In the genomic region with DNA sequence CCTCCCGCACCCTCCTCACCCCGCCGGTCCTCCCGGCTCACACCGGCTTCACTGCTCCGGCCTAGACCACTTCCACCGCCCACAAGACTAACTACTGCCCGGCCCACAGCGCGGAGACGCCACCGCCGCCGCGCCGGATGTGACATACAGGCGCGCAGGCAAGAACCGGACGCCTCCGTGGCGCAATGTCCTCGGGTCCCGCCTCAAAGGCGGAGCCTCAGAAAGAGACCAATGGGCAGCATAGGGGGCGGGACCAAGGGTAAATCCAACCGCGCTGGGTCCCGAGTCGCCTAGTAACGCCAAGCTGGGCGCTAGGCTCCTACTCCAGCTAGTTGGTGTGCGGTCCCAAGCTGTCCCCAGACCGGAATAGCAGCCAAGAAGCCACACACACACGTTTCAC, we compare ENCODE assay signal across 8 mouse cellular contexts. TPM values are rescaled to one million over a fixed set of nuclear protein-coding genes. Genes with fewer than 3 reads are reported as not detected.
DNase-seq lines count a peak whose midpoint lies in the region; ATAC-seq and TF ChIP-seq lines count a peak whose summit lies in the region.

A gene (minus strand): TSS at position 148 of the 400 bp plus-strand sequence.

- peak within 1 kb of the TSS; percentile 97 for H3K4me2 ChIP-seq in forebrain, embryonic 13.5 days
- H3K4me2 ChIP-seq in liver, postnatal 0 days (ENCODE audit: low read depth, low read length): peak within 1 kb of the TSS; percentile 98
- H3K4me2 ChIP-seq in neural tube, embryonic 14.5 days (ENCODE audit: low read depth, low read length): peak within 1 kb of the TSS; percentile 96

- no peaks in the 10 kb centered on the region for H3K36me3 ChIP-seq in ES-Bruce4 (ENCODE audit: control insufficient read depth, insufficient read depth, low read length, poor library complexity, severe bottlenecking)
- H3K36me3 ChIP-seq in forebrain, embryonic 13.5 days (ENCODE audit: poor library complexity, severe bottlenecking): peaks cover 22% of the 10 kb centered on the region
- H3K36me3 ChIP-seq in liver, postnatal 0 days (replicated peaks; ENCODE audit: insufficient read depth, low read length): peaks cover 9% of the 10 kb centered on the region; the same call in 1 of the 2 replicates
- no peaks in the 10 kb centered on the region; the same call in 1 of the 2 replicates for H3K36me3 ChIP-seq in neural tube, embryonic 14.5 days (ENCODE audit: control insufficient read depth, insufficient read depth, low read length)

- WGBS in forebrain, embryonic 13.5 days: under 1% methylated on average over 35 of the region's 35 CpGs
- WGBS in large intestine, adult 2 months: under 1% methylated on average over 35 of the region's 35 CpGs
- 5% methylated on average over 29 of the region's 35 CpGs for WGBS in liver, postnatal 0 days (ENCODE audit: insufficient replicate concordance)
- WGBS in neural tube, embryonic 14.5 days: 1% methylated on average over 33 of the region's 35 CpGs

- TF ChIP-seq POLR2A in ES-Bruce4 (IDR thresholded peaks at IDR 0.05; ENCODE audit: insufficient read depth, low read length): peak; percentile 85

- H3K27me3 ChIP-seq in ES-Bruce4 (ENCODE audit: control insufficient read depth, insufficient read depth, low read length, poor library complexity, severe bottlenecking): no peaks in the 10 kb centered on the region
- 0 out of 2 replicates have a peak, but pooled peaks cover 5% of the 10 kb centered on the region for H3K27me3 ChIP-seq in forebrain, embryonic 13.5 days
- no peaks in the 10 kb centered on the region for H3K27me3 ChIP-seq in liver, postnatal 0 days (ENCODE audit: insufficient read depth, low read length)
- H3K27me3 ChIP-seq in neural tube, embryonic 14.5 days (ENCODE audit: control insufficient read depth, insufficient read depth, low read length): no peaks in the 10 kb centered on the region

- TF ChIP-seq EP300 in ES-Bruce4 (IDR thresholded peaks at IDR 0.05; ENCODE audit: insufficient read depth, low read depth, low read length): no peak
- no peak for TF ChIP-seq EP300 in liver, postnatal 0 days (IDR thresholded peaks at IDR 0.05; ENCODE audit: low read depth)

- peak within 1 kb of the TSS; percentile 73 for H3K4me3 ChIP-seq in ES-Bruce4 (ENCODE audit: low read depth, low read length)
- H3K4me3 ChIP-seq in forebrain, embryonic 13.5 days: peak within 1 kb of the TSS; percentile 67
- peak within 1 kb of the TSS; percentile 61 for H3K4me3 ChIP-seq in liver, postnatal 0 days (ENCODE audit: low read depth, low read length)
- H3K4me3 ChIP-seq in neural tube, embryonic 14.5 days (ENCODE audit: low read depth, low read length): peak within 1 kb of the TSS; percentile 64

- no peaks in the 10 kb centered on the region for H3K9me3 ChIP-seq in ES-Bruce4 (replicated peaks; ENCODE audit: control insufficient read depth, insufficient read depth, low read length, poor library complexity, severe bottlenecking)
- H3K9me3 ChIP-seq in forebrain, embryonic 13.5 days (replicated peaks): no peaks in the 10 kb centered on the region
- no peaks in the 10 kb centered on the region for H3K9me3 ChIP-seq in liver, postnatal 0 days (ENCODE audit: low read length)
- no peaks in the 10 kb centered on the region for H3K9me3 ChIP-seq in neural tube, embryonic 14.5 days (ENCODE audit: control insufficient read depth, low read length)

- H3K4me1 ChIP-seq in ES-Bruce4 (ENCODE audit: control insufficient read depth, insufficient read depth, low read length): peaks cover 2% of the 10 kb centered on the region
- peaks cover 51% of the 10 kb centered on the region for H3K4me1 ChIP-seq in forebrain, embryonic 13.5 days
- H3K4me1 ChIP-seq in liver, postnatal 0 days (ENCODE audit: insufficient read depth): peaks cover 31% of the 10 kb centered on the region
- H3K4me1 ChIP-seq in neural tube, embryonic 14.5 days (ENCODE audit: control insufficient read depth, insufficient read depth, low read length): peaks cover 42% of the 10 kb centered on the region

- peak; percentile 98 for DNase-seq in heart, postnatal 10 days
- peak; percentile 98 for DNase-seq in large intestine, adult 2 months (ENCODE audit: low read depth, low spot score)
- DNase-seq in liver, postnatal 0 days: peak; percentile 97
- DNase-seq in testis, postnatal 10 days (ENCODE audit: low spot score): peak; percentile 96

- ATAC-seq in cerebellum, adult (ENCODE audit: insufficient number of reproducible peaks, low FRiP score, low TSS enrichment): peak; percentile 97
- ATAC-seq in forebrain, embryonic 13.5 days: peak; percentile 99
- peak; percentile 96 for ATAC-seq in liver, postnatal 0 days
- ATAC-seq in neural tube, embryonic 14.5 days (ENCODE audit: low read depth): peak; percentile 98

- H3K27ac ChIP-seq in ES-Bruce4 (ENCODE audit: insufficient read depth, low read length): no peak within 1 kb of the TSS
- H3K27ac ChIP-seq in forebrain, embryonic 13.5 days: peak within 1 kb of the TSS; percentile 60; the same call in 1 of the 2 replicates
- H3K27ac ChIP-seq in liver, postnatal 0 days (ENCODE audit: low read depth): peak within 1 kb of the TSS; percentile 87
- 0 out of 2 replicates have a peak within 1 kb of the TSS, but pooled peaks have one; percentile 23 for H3K27ac ChIP-seq in neural tube, embryonic 14.5 days (ENCODE audit: low read depth, low read length)

- H3K9ac ChIP-seq in ES-Bruce4 (ENCODE audit: low read depth, poor library complexity, severe bottlenecking): peak within 1 kb of the TSS; percentile 63
- peak within 1 kb of the TSS; percentile 72 for H3K9ac ChIP-seq in forebrain, embryonic 13.5 days
- peak within 1 kb of the TSS; percentile 75 for H3K9ac ChIP-seq in liver, postnatal 0 days (replicated peaks)
- peak within 1 kb of the TSS; percentile 65 for H3K9ac ChIP-seq in neural tube, embryonic 14.5 days (replicated peaks; ENCODE audit: low read depth, low read length)

- no peak for TF ChIP-seq CTCF in ES-Bruce4 (IDR thresholded peaks at IDR 0.05; ENCODE audit: low read depth, low read length)
- no peak for TF ChIP-seq CTCF in liver, postnatal 0 days (IDR thresholded peaks at IDR 0.05; ENCODE audit: low read depth)

- intact Hi-C loops in heart, postnatal 10 days (cut with DNase I): loop anchor here (2.0 kb wide), 1 partner anchor 17 kb away; no protein-coding TSS in a partner anchor

RNA-seq across cellular contexts. Expression of the gene that starts here (rescaled TPM):
- 13.4 and 13.5 TPM in 2 replicates for polyA plus RNA-seq in ES-Bruce4 (2011; ENCODE audit: insufficient read depth, insufficient read length, low read depth, missing spikeins)
- 18.5 and 25.2 TPM in 2 replicates for polyA plus RNA-seq in forebrain, embryonic 13.5 days (2015; fragmentation: Nextera tagmentation; extraction: Ambion mirVana)
- 1 to 10 TPM; 4.9 to 5.2 TPM for total RNA-seq in heart, postnatal 10 days (2021)
- 12.0 and 15.4 TPM in 2 replicates for polyA plus RNA-seq in large intestine, adult 2 months (2012; rRNA removed)
- 7.4 and 8.5 TPM in 2 replicates for polyA plus RNA-seq in liver, postnatal 0 days (2015; fragmentation: Nextera tagmentation; extraction: Ambion mirVana)
- 16.2 and 20.7 TPM in 2 replicates for polyA plus RNA-seq in neural tube, embryonic 14.5 days (2014; fragmentation: Nextera tagmentation; extraction: Ambion mirVana)
